Mouse (Mus musculus) erythroid progenitor cell, adult 5-6 weeks (primary cell): ENCODE data around the gene Pkmyt1. TPM values are rescaled to one million over a fixed set of nuclear protein-coding genes. Genes with fewer than 3 reads are reported as not detected.

Source experiments
- ATAC-seq: replicated peaks from 2 replicates; pipeline ENCODE4 v1.8.0; 2016; ENCODE audit warnings: moderate number of reproducible peaks, mild to moderate bottlenecking, moderate TSS enrichment, inconsistent platforms; ENCODE audit not compliant: poor library complexity, low FRiP score, severe bottlenecking
- total RNA-seq, 2 experiments: library from RNA; stranded (forward) in 1 of 2; stranded (reverse) in 1 of 2; fragments of 150-400 nt in 1 of 2; fragments of 186-747, 209-891 nt in 1 of 2; gene quantifications; 2 replicates each; pipeline versions ENCODE4 v1.2.3 to v1.2.4; 2015 to 2017; ENCODE audit warnings: low replicate concordance in 2 of 2

The Pkmyt1 gene
- total RNA-seq, 2 experiments from 2014 or later: 39.9 to 50.3 TPM

DNA sequence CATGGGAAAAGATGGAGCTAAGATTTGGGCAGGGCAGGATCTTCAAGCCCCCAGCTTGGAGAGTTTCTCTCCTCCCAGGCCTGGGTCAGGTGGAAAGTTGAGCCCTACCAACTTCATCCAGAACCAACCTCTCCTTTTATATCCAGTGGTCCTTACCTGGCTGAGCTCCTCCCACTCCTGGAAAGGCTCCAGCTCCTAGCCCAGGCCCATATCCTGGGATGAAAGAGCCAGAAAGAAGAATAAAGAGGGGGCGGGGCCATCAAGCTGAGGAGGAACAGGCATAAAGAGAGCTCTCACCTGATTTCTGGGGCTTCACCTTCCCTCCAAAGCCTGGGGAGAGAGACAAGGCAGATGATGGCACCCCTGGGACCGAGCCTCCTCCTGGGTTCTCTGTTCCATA lies 9.1 kb upstream of the Pkmyt1 start:
- ATAC-seq: no peak

DNA sequence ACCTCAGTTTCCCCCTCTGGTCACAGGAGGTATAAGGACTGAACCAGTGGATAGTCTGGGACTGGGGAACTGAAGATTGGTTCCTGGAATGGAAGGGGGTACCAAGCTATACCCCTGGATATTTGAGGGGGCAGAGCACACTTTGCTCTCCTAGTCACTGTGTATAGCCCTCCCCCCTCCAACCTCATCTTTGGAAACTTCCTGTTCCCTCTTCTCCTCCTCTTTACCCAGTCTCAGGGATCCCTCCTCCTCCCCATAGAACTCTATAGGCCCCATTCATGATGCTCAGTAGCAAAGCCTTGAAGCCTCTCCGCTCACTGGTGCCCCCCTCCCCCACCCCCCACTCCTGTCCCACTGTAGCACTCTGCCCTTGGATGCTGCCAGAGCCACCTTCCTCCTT lies 6.7 kb upstream of the Pkmyt1 start:
- no peak for ATAC-seq

DNA sequence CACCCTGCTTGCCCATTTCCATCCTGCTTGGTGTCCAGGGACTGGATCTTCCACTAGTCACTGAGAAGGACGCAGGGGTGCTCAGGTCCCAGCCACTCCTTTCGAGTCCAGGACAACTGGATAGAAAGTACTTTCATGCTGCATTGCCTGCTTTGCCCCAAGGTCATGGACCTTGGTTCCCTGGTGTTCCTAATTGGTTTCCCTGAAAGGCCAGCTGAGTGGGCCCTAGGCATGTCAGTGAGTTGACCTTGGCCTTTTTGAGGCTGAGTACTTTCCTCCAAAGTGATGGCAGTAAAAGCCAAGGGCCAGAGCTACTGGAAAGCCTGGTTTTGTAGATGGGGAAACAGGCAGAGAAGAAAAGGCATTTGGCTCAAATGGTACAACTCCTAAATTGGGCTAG lies 4.2 kb upstream of the Pkmyt1 start:
- no peak for ATAC-seq

DNA sequence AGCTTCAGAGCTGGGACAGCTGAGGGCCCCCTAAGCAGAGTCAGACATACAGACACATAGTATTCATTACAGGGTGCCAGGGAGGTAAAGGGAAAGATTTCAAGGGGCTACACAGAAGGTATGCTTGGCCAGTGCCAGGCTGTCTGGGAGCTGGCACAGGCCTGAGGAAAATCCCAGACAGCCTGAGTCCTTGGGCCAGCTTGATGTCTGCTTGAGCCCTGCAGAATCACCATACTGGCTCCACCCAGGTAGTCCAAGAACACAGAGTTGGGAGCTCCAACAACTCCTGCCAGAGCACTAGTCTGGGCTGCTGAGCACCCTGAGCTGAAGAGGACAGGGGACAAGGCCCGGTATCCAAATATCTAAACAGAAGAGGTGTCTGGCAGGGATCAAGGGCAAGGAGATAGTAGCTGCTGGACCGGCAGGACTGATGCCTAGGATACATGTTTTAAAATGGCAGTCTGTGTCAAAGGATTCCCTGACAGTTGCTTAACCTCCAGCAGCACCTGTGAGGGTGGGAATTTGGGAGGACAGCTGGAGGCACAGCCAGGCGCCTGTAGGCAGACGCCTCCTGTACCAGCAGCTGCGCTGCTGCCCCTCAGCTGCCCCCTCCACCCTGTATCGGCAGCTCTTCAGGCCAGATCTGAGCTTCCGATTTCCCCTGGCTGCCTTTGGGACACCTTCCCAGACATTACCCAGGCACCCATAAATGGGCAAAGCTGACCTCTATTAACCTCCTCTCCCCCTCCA lies 3.6 kb upstream of the Pkmyt1 start, which contains the start of gene 1520401A03Rik:
Gene 1520401A03Rik (minus strand): TSS at position 408 of the 750 bp plus-strand sequence.
- ATAC-seq: no peak

DNA sequence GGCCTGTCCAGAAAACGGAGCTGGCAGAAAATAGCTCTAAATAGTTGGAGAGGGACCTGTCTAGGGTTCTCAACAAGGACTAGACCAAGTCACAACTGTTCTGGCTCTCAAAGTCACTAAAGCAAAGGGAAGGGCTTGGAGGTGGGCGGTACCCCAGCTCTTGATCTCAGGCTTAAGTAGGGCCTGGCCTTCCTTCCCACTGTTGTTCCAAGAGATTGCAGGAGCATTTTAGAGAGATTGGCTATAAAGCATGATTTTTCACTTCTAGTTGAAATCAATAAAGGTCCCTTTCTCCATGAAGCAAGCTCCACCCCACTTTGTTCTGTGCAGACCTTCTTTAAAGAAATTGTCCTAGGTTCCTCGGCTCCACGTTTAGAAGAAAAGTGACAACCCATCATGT lies 659 bp upstream of the Pkmyt1 start:
- no peak for ATAC-seq

DNA sequence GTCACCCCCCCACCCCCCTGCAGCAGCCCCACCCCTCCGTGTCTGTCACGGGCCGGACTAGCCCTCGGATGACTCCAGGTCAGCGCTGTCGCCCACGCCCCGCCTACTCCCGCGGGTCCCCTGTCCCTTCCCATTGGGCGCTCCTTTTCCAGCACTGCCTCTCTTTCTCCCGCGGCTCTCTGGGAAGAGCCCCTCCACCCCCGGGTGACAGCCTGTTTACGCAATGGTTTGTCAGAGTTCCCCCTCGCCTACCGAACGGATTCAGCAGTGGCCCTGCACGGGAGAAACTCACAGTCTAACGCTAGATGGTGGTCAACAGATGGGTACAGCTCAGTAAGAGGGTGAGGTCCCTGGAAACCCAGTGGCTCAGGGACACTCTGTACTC lies 614 bp downstream of the Pkmyt1 start:
- ATAC-seq: peak; percentile 63

DNA sequence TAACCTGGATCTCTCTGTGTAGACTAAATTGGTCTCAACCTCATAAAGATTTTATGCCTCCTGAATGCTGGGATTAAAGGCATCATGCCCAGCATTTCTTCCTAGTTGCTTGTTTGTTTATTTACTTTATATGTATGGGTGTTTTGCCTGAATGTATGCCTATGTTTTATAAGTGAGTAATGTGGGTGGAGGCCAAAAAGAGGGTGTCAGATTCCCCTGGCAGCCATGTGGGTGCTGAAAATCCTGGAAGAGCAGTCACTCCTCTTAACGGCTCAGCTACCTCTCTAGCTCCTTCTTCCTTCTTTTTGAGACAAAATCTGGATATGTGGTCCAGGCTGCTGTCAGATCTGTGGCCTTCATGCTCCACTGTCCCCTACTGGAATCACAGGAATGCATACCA lies 4.3 kb downstream of the Pkmyt1 start:
- no peak for ATAC-seq

DNA sequence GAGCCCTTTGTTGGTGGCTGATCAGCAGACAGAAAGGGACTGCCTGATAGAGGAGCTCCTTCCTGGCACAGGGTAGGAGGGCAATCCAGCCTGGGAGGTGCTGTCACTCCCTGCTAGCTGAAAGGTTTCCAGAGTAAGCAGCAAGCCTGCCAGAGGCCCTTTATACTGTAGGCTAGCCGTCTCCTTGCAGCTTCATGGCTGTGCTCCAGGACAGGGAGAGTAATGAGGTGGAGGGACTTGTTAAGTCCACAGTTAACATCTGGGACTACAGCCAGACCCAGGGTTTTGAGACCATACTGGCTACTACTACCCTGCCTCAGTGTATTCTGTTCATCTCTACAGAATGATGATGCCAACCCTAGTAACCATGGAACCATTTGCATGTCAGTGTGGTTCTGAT lies 8.2 kb downstream of the Pkmyt1 start:
- no peak for ATAC-seq

DNA sequence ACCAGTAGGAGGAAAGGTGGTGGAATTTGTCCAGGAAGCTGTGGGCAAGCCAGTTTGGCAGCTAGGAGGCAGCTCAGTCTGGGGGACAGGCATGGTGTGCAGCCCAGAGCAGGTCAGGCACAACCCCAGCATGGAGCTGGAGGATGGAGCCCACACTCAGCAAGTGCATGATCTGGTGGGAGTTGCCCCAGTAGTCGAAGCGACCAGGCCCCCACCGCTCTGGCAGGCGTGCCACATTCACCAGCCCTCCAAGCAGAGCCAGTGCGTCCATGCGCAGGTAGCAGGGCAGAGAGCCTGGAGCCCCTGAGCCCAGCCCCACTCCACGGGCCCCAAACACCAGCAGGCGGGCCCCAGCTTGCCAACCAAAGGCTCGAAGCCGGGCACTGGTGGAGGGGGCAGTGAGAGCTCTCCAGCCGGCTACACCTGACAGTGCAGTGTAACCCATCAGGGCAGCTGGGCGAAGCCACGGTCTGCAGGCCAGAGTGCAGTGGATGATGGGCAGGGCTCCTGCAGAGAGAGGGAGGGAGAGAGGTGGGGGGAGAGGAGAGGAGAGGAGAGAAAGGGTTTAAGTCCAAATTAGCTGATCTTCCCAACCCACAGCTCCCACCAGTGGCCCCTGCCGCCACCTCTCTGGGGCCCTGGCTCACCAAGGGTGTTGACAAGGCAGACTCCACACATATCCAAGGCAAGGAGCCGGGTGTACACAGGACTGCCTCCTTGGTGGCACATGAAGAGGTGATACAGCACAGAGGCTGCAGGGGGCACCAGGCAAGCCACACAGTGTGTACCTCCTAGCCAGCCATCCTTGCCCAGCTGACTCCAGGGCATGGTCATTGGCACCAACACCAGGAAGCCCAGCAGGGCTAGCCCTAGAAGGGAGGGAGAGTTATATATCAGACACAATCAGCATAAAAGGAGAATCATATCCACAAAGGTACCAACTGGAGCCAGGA lies 11.6 kb downstream of the Pkmyt1 start:
- ATAC-seq: no peak

DNA sequence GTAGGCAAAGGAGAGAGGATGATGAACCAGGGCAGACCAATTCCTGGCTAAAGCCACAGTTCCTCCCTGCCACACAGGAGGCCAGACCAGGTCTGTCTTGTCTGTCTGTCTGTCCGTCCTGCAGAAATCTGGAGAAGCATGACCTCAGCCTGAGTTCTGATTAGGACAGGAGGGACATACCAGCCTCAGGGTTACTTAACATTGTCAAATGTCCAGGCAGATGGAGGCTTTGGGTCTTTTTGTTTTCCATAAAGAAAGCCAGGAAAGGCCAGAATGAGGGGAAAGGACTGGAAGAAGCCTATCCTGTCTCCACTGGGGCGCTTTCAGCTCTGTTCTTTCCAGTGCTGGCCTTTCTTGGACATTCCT lies 12.7 kb downstream of the Pkmyt1 start:
- no peak for ATAC-seq

DNA sequence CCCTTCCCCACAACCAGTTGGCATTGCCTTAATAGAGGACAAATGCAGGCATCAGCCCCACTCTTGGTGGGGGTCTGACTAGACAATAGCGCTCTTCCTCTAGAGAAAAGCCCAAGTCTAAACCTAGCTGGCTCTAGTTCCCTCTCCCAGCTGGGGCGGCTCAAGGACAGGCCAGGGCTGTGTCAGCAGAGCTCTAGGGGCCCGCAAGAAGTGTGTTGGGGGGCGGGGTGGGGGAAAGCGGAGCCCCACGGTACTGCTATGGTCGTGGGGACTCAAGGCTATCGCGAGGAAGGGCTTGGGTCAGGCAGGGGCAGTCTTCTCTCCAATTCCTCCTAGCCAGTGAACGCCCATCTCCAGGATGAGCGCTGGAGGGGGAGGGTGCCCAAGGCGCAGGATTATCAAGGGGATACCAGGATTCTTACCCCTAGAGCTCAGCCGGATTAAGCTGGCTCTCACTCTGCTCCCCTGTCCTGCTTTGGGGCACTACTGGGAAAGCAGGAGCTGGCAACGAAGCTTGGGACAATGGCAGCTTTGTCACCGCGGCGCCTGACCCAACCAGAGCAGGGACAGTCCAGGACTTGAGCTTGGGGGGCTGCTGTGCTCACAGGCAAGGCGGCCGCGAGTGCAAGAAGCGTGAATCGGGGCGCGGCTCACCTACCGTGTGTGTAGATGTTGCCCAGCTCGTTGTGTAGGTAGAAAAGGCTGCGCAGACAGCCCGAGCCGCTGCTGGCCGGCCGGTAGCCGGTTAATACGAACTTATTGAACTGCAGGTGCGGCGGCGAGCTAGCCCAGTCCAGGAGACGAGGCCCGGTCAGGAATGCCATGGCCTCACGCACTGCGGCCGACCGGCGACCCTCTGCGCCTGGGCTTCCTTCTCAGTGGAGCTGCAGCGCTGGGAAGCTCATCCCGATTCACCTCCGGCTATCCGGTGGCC lies 13.3 kb downstream of the Pkmyt1 start:
- peak; percentile 3; the same call in 1 of the 2 replicates for ATAC-seq

DNA sequence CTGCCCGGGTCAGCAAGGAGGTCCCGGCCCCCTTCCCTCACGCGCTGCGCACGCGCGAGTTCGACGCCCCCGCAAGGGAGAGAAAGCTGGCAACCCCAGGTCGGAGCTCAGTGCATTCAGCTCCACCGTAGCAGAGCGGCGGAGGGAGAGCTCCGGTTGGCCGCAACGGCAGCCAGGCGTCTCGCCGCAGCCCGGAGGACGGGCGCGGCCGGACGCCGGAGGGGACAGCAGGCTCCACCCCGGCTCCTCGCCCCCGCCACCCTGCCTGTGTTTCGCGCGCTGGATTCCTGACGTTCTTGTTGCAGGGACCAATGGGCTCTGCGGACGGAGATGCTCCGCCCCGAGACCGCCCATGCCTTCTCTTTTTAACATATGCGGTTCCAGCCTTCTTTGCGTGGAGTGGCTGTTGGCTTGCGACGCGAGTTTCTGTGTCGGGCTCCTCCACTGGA lies 14.0 kb downstream of the Pkmyt1 start:
- peak; percentile 88 for ATAC-seq

DNA sequence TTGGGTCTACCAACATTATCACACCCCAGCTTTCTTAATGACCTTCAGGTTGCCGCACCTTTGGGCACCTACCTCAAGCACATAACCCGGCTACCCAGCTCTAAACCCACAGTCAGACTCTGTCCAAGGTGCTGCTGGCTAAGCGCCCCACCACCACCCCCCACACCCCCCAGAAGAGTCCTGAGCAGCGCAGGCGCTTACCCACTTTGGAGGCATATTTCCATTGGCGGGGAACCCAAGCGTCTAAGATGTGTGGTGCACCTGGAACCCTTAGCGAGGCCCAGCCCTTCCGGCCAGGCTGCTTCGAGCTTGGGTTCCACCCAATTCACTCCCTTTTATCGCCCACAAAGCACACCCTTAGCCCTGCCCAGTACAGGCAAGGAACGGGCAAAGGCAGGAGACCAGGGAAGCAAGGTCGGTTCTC lies 14.5 kb downstream of the Pkmyt1 start, which contains the start of gene Paqr4:
Gene Paqr4 (minus strand): TSS at position 270 of the 424 bp plus-strand sequence.
- peak; percentile 73 for ATAC-seq

DNA sequence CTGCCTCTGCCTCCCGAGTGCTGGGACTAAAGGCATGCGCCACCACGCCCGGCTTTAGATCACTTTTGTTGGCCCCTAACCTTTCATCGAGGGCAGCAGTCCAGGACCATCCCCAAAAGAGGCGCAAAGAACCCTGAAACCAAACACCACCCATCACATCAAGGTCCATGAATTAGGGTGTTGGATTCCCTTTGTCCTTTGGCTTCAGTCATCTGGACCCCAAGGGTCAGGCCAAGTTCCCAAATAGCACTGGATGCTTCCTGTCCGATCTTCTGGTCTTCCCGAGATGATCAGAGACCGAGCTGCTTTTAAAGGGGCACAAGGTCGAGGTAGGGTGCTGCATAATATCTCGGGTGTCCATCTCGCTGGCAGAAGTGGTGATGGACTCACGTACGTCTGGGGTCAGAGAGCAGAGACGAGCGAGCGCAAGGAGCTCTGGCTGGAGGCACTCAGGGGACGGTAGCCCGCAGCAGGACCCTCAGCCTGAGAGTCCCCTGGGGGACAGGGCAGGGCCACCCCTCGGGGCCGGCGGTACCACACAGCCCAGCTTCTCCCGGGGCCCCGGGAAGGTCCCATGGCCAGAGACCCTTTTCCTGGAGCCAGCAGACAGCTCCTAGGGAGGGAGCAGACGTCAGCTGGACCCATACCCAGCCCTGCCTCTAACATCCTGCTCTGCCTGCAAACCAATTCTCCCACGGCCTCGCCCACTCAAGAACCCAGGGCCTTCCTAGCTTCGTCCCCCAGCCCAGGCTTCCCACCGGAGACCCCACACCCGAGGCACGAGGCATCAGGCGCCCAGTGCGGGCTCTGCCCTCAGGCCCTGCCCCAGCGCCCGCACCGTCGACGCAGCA lies 15.4 kb downstream of the Pkmyt1 start:
- no peak for ATAC-seq

DNA sequence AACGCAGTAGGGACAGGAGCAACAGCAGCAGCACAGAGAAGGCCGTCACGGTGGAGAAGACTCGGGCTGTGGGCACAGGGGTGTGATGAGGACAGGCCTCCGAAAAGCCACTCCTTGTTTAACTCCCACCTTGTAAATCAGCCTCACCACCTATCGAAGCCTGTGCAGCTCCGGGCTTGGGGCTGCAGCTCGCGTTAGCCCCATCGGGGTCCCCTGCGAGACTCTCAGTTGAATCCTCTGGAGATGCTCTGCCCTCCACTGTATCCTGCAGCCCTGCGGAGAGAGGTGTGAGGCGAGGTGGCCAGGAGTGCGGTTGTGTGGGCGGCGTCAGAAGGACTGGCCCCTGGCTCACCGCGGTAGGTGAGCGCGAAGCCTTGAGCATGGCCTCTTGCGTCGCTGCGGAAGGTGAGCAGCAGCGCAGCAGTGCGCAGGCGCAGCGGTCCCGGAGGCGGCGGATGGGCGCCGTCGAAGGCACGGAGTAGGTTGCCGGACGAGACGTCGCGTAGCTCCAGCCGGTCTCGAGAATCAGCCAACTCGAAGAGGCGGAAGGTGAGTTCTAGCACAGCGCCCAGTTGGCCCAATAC lies 16.2 kb downstream of the Pkmyt1 start:
- no peak for ATAC-seq

DNA sequence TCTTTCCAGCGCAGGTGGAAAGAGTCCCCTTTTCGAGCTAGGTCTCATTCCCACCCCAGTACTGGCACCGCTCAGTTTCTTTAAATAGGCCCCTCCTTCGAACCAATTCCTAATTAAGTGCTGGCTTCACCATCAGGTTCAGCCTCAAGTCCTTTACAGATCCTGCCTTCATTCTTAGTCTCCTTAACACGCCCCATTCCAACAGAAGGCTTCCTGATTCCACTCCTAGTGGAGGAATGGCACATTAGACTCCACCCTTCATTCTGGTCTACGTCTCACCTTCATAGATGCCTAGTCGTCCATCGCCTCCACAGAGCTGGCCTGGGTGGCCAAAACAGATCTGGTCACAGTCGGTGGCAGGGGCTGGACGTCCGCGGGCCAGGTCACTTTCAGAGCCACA lies 16.8 kb downstream of the Pkmyt1 start:
- ATAC-seq: no peak

DNA sequence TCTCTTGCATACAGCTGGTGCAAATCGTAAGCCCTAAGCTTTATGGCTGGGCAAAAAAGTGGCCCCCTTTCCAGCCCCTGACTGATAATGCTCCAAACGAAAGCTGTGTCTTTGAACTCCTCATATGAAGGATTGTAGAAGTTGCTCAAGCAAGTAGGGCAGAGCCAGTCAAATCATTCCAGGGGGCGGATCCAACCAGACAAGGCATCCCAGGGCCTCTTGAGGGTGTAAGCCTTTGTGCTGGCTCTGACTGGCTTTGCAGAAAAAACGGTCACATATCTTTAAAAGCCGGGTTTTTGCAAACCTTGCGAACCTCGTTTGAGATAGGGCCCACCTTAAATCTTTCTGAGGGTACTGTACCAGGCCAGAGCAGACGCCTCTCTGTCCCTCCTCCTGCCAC lies 17.9 kb downstream of the Pkmyt1 start:
- no peak for ATAC-seq

DNA sequence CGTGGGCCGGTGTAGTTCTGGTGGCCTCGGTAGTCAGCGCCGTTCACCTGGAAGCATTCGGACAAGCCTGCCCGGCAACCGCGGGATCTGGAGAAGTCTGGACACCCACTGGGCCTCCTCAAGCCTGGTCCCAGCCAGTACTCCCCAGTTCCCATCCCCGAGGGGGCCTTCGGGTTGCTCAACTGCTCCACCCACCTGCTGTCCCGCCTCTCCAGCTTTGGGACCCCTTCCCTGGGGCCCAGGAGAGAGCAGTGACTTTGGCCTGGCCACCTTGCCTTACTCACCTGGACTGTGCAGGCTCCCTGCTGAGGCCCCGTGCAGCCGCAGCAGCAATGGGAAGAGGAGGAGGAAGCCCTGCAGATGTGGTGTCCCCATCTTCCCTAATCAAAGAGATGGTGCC lies 18.5 kb downstream of the Pkmyt1 start:
- ATAC-seq: no peak
